Mouse (Mus musculus): ENCODE results near the gene Spem2. TPM values are rescaled to one million over a fixed set of nuclear protein-coding genes. Genes with fewer than 3 reads are reported as not detected.
"Not testable (repeated sequence)": the region's sequence is repeated elsewhere in the genome, so short reads cannot be mapped to it uniquely, and the experiment has no call there.

The Spem2 gene
- not detected for total RNA-seq (2021)

GRCm38 (mm10) chr11:69818365-69818764 lies at the start of gene Spem2:
Gene Spem2 (minus strand): TSS chr11:69818465.
- no peak for DNase-seq (ENCODE audit: extremely low spot score in 1 of 2, low spot score in 1 of 2)

DNA sequence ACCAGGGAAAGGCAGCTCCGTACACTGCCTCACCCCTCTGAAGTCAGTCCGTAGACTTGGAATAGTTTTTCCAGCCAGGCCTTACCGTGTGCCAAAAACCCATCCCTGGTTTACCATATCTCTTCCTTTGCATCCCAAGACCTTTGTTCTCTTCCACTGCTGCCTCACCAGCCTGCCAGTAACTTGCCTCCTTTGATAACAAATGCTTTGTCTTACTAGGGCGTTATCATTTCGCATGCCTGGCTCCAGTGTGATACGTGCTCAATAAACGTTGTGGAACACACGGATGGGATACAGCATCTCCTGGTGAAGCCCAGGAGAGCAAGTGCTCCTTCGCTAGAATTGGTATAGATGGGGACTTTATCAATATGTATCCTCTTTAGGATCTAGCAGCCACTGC lies 49.1 kb upstream of the Spem2 start:
- DNase-seq (ENCODE audit: extremely low spot score in 1 of 2, low spot score in 1 of 2), result no peak

- DNase-seq (ENCODE audit: extremely low spot score in 1 of 2, low spot score in 1 of 2), result no peak
Observed at GRCm38 (mm10) chr11:69865561-69865960, 47.3 kb upstream of the Spem2 start.

DNA sequence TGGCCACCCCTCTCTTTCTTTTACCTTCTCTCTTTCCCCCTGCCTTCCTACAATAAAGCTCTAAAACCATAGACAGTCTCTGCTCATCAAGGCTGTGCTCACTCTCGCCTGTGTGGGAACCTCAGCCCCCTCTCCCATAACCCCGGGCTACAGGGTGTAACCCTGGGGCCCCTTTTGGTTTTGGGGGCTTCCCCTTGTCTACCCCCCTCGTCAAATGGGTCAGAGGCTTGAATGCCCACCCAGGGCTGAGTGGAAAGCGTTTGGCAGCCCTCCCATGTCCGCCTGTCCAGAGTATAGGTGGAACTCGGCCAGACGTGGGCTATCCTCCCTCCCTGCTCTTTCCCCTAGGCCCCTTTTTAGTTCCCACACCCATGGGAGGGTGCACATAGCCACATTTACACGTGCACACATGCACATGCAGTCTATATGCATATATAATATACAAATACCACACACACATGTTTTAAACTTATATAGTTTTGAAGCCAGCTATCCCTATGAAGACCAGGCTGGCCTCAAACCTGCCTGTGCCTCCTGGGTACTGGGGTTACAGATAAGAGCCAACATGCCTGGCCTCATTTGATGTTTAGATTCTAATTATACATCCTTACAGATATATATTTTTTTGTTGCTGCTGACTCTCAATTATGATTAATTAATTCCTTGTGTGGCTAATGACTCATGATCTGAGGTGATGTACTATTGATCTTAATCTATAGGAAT lies 46.0 kb upstream of the Spem2 start:
- no peak for DNase-seq (ENCODE audit: extremely low spot score in 1 of 2, low spot score in 1 of 2)

GRCm38 (mm10) chr11:69863729-69864128 lies 45.5 kb upstream of the Spem2 start:
- not testable (repeated sequence) for DNase-seq (ENCODE audit: extremely low spot score in 1 of 2, low spot score in 1 of 2)

- DNase-seq (ENCODE audit: extremely low spot score in 1 of 2, low spot score in 1 of 2), result no peak
Observed at GRCm38 (mm10) chr11:69858113-69858998, 40.1 kb upstream of the Spem2 start, which contains the start of gene Tnk1. Gene Tnk1 (minus strand): TSS chr11:69858730.

GRCm38 (mm10) chr11:69855347-69855746 lies 37.1 kb upstream of the Spem2 start:
- peak in 1 of 2 experiments; percentile 33 for DNase-seq (ENCODE audit: extremely low spot score in 1 of 2, low spot score in 1 of 2)

- DNase-seq (ENCODE audit: extremely low spot score in 1 of 2, low spot score in 1 of 2), result no peak
Observed at GRCm38 (mm10) chr11:69854680-69855079, 36.4 kb upstream of the Spem2 start.

- no peak for DNase-seq (ENCODE audit: extremely low spot score in 1 of 2, low spot score in 1 of 2)
Observed at GRCm38 (mm10) chr11:69853994-69854393, 35.7 kb upstream of the Spem2 start.

DNA sequence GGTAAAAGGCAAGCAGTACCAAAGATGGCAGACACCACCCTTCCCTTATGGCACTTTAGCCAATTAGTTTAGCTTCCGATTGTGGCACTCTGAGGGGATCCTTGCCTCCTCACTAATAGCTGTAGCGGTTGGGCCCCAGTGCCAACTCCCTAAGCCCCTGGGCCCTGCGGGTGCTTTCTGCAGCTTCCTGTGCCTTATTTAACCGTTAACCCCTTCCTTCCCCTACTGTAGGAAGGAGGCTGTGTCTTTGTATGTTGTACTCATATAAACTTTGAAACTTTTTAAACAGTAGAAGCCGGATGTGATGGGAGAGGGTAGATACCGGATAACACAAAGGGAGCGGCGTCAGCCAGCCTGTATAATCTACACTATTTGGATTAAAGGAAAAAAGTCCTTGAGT lies 32.5 kb upstream of the Spem2 start:
- no peak for DNase-seq (ENCODE audit: extremely low spot score in 1 of 2, low spot score in 1 of 2)

GRCm38 (mm10) chr11:69849884-69850283 lies 31.6 kb upstream of the Spem2 start:
- no peak for DNase-seq (ENCODE audit: extremely low spot score in 1 of 2, low spot score in 1 of 2)

DNA sequence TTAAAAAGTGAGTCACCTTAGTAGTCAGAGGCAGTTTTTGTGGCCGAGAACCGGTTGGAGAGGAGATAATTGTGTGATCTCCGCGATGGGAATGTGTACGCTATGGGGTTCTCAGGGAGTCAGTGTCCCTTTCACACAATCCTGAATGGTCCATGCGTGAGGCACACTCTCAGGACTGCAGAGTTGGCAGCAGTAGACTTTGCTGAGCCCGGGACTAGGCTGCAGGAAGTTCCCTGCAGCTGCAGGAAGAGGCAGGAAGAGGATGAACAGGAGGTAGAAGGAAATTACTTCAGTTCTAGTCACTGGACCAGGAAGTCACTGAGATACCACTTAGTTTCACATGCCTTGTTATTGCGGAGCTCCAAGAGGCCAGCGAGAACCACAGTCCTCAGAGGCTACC lies 30.9 kb upstream of the Spem2 start:
- DNase-seq (ENCODE audit: extremely low spot score in 1 of 2, low spot score in 1 of 2), result no peak

DNA sequence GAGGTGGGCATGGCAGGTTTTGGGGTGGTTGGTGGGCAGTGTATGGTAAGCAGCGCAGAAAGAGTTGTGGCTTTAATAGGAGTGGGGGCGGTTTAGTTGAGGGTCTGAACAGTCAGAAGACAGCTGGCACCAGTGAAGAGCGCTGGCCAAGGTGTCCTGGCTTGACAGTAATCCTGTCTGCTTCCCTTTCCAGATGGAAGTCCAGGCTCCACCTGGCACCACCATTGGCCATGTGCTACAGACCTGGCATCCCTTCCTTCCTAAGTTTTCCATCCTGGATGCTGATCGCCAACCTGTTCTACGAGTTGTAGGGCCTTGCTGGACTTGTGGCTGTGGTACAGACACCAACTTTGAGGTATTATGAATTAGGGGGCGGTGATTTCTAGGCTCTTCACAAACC lies 29.8 kb upstream of the Spem2 start:
- no peak for DNase-seq (ENCODE audit: extremely low spot score in 1 of 2, low spot score in 1 of 2)

- no peak for DNase-seq (ENCODE audit: extremely low spot score in 1 of 2, low spot score in 1 of 2)
Observed at GRCm38 (mm10) chr11:69846738-69847688, 28.7 kb upstream of the Spem2 start.

- DNase-seq (ENCODE audit: extremely low spot score in 1 of 2, low spot score in 1 of 2), result peak; percentile 71 to 84
Observed at GRCm38 (mm10) chr11:69846198-69846680, 28.0 kb upstream of the Spem2 start, which contains the start of gene Plscr3. Gene Plscr3 (plus strand): TSS chr11:69846376.

DNA sequence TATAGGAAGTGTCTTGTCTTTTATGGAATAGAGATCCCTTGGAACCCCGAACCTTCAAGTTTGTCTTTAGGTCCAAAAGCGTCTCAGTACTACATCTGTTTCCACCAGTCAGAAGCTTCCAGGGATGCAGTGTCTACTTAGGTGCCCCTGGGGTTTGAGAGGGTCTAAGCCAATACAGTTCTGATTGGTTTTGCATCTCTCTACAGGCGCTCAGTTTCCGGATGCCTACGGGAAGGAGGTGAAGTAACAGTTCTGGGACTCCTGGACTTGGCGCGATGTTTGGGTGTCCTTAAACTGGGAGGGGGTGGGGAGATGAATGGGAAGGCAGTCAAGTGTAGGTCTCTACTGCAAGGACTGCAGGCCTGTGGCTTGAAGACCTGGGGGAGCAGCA lies 20.4 kb upstream of the Spem2 start:
- no peak for DNase-seq (ENCODE audit: extremely low spot score in 1 of 2, low spot score in 1 of 2)

DNA sequence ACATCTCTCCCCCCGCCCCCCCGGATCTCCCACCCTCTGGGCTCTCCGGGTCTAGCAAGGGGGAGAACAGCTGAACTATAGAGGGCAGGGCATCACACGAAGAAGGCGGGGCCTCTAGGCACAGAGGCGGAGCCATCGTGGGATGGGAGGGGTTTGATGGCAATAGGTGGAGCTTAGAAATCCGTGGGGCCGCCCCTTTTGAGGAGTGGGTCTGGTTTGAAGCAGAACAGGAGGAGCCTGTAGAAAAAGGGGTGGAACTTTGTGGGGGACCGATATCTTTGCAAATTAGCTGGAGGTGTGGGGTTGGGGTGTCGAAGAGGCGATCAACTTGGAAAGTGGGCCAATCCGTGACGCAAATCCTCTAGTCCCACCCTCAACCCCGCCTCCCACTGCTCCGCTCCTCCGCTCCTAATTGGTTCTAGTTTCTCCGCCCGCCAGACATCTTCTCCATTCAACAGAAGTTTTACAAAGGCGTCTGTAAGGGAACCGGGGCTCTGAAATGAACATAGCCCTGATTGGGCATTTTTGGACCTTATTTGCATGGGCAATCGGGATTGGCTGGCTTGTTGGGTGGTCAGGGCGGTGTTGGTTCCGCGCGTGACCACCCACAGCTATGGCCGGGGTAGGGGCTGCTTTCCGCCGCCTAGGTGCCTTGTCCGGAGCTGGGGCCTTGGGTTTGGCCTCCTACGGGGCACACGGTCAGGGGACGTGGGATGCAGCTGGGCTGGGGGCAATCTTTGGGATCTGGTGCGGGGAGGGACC lies 19.9 kb upstream of the Spem2 start, which contains the start of gene Tmem256:
Gene Tmem256 (plus strand): TSS at position 563 of the 762 bp plus-strand sequence.
- peak; percentile 81 to 92 for DNase-seq (ENCODE audit: extremely low spot score in 1 of 2, low spot score in 1 of 2)

- peak in 1 of 2 experiments; percentile 55 for DNase-seq (ENCODE audit: extremely low spot score in 1 of 2, low spot score in 1 of 2)
Observed at GRCm38 (mm10) chr11:69837604-69837951, 19.3 kb upstream of the Spem2 start, which contains the start of gene Nlgn2. Gene Nlgn2 (minus strand): TSS chr11:69837784.
